Mouse (Mus musculus): ENCODE data around the gene Klhl1. TPM values are rescaled to one million over a fixed set of nuclear protein-coding genes. Genes with fewer than 3 reads are reported as not detected.
"Not testable (repeated sequence)": the region's sequence is repeated elsewhere in the genome, so short reads cannot be mapped to it uniquely, and the experiment has no call there.

Klhl1 gene
- total RNA-seq (2017): not detected in 2 replicates

DNA sequence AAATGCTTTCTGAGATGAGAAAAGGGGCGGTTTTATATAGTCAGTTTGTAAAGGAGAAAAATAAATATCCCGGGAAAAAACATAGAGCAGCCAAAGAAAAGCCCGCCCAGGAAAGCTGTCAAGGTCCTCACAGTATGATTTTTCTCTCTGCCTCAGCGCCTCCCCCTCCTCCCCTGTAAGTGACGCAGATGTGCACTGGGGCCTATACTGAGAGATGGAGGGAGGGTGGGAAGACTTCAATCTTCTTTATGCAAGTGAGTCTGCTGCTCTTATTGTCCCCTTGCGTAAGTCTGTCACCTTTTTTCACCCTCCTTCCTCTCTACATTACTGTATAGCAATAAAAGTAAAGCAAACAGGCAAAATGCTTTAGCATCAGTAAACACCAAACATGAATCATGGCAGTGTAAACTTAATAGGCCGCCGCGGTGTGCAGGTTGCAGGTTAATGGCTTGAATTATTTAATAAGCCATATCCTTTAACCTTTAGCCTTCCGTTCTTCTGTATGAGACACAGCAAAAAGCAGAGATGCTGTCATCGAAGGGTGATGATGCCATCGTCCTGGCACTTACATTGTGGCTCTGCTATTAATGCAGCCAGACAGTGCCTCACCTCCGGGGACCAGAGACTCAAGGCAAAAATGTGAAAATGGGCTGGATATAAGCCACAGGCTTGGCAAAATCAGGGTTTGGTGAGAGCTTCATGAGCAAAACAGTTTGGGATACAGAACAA, at the start of gene Klhl1:
TSS of gene Klhl1 (minus strand) at position 149 of the 729 bp plus-strand sequence.
- no peak for ATAC-seq (replicated peaks in 1 of 2; ENCODE audit: insufficient read depth in 1 of 2, low FRiP score in 2 of 2, low TSS enrichment in 1 of 2, low read depth in 1 of 2, poor library complexity in 2 of 2, severe bottlenecking in 2 of 2)

- no peak for ATAC-seq (replicated peaks in 1 of 2; ENCODE audit: insufficient read depth in 1 of 2, low FRiP score in 2 of 2, low TSS enrichment in 1 of 2, low read depth in 1 of 2, poor library complexity in 2 of 2, severe bottlenecking in 2 of 2)
Measured at GRCm38 (mm10) chr14:96553668-96554067, 34.8 kb upstream of the Klhl1 start.

GRCm38 (mm10) chr14:96518151-96518953, 550 bp downstream of the Klhl1 start:
- peak; percentile 74 to 85 for ATAC-seq (replicated peaks in 1 of 2; ENCODE audit: insufficient read depth in 1 of 2, low FRiP score in 2 of 2, low TSS enrichment in 1 of 2, low read depth in 1 of 2, poor library complexity in 2 of 2, severe bottlenecking in 2 of 2)

- ATAC-seq (replicated peaks in 1 of 2; ENCODE audit: insufficient read depth in 1 of 2, low FRiP score in 2 of 2, low TSS enrichment in 1 of 2, low read depth in 1 of 2, poor library complexity in 2 of 2, severe bottlenecking in 2 of 2): no peak
Measured at GRCm38 (mm10) chr14:96517727-96518126, 1.2 kb downstream of the Klhl1 start.

DNA sequence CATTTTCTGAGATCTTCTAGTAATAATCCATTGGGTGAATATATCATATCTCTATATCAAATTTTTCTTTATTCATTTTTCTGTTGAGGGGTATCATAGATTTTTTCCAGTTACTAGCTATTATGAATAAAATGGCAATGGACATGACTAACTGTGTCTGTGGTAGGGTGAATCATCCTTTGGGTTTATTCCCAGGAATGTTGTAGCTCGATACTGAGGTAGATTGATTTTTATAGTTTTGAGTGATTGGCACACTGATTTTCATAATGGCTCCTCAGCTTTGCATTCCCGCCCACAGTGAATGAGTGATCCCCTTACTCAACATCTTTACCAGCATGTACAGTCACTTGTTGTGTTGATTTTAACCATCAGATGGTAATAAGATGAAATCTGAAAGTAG, 19.0 kb downstream of the Klhl1 start:
- ATAC-seq (replicated peaks in 1 of 2; ENCODE audit: insufficient read depth in 1 of 2, low FRiP score in 2 of 2, low TSS enrichment in 1 of 2, low read depth in 1 of 2, poor library complexity in 2 of 2, severe bottlenecking in 2 of 2): no peak

- ATAC-seq (replicated peaks in 1 of 2; ENCODE audit: insufficient read depth in 1 of 2, low FRiP score in 2 of 2, low TSS enrichment in 1 of 2, low read depth in 1 of 2, poor library complexity in 2 of 2, severe bottlenecking in 2 of 2): no peak
Measured at GRCm38 (mm10) chr14:96471812-96472211, 47.1 kb downstream of the Klhl1 start.

GRCm38 (mm10) chr14:96471336-96471735, 47.6 kb downstream of the Klhl1 start:
- ATAC-seq (replicated peaks in 1 of 2; ENCODE audit: insufficient read depth in 1 of 2, low FRiP score in 2 of 2, low TSS enrichment in 1 of 2, low read depth in 1 of 2, poor library complexity in 2 of 2, severe bottlenecking in 2 of 2): no peak

GRCm38 (mm10) chr14:96461756-96462155, 57.1 kb downstream of the Klhl1 start:
- no peak for ATAC-seq (replicated peaks in 1 of 2; ENCODE audit: insufficient read depth in 1 of 2, low FRiP score in 2 of 2, low TSS enrichment in 1 of 2, low read depth in 1 of 2, poor library complexity in 2 of 2, severe bottlenecking in 2 of 2)

GRCm38 (mm10) chr14:96392032-96392737, 126.7 kb downstream of the Klhl1 start:
- ATAC-seq (replicated peaks in 1 of 2; ENCODE audit: insufficient read depth in 1 of 2, low FRiP score in 2 of 2, low TSS enrichment in 1 of 2, low read depth in 1 of 2, poor library complexity in 2 of 2, severe bottlenecking in 2 of 2): no peak

DNA sequence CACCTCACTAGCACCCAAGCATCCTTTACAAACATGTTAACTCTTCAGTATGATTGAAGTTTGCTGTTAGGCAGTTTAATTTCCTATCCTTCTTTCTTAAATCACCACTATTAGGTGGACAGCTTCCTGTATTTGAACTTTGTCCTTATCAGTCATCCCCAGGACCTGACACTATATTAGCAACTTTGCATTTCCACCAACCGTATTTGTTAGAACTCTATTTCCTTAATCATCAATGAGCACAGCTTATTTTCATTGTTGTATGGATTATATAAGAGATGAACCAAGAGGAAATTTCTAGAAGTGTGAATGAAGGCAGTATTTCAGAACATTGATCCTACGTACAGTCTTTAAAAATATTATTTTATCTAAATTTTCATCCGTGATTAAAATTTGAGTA, 156.2 kb downstream of the Klhl1 start:
- ATAC-seq (replicated peaks in 1 of 2; ENCODE audit: insufficient read depth in 1 of 2, low FRiP score in 2 of 2, low TSS enrichment in 1 of 2, low read depth in 1 of 2, poor library complexity in 2 of 2, severe bottlenecking in 2 of 2): no peak

GRCm38 (mm10) chr14:96348220-96348619, 170.7 kb downstream of the Klhl1 start:
- ATAC-seq (replicated peaks in 1 of 2; ENCODE audit: insufficient read depth in 1 of 2, low FRiP score in 2 of 2, low TSS enrichment in 1 of 2, low read depth in 1 of 2, poor library complexity in 2 of 2, severe bottlenecking in 2 of 2): no peak

- ATAC-seq (replicated peaks in 1 of 2; ENCODE audit: insufficient read depth in 1 of 2, low FRiP score in 2 of 2, low TSS enrichment in 1 of 2, low read depth in 1 of 2, poor library complexity in 2 of 2, severe bottlenecking in 2 of 2): no peak
Measured at GRCm38 (mm10) chr14:96331069-96331468, 187.8 kb downstream of the Klhl1 start.

DNA sequence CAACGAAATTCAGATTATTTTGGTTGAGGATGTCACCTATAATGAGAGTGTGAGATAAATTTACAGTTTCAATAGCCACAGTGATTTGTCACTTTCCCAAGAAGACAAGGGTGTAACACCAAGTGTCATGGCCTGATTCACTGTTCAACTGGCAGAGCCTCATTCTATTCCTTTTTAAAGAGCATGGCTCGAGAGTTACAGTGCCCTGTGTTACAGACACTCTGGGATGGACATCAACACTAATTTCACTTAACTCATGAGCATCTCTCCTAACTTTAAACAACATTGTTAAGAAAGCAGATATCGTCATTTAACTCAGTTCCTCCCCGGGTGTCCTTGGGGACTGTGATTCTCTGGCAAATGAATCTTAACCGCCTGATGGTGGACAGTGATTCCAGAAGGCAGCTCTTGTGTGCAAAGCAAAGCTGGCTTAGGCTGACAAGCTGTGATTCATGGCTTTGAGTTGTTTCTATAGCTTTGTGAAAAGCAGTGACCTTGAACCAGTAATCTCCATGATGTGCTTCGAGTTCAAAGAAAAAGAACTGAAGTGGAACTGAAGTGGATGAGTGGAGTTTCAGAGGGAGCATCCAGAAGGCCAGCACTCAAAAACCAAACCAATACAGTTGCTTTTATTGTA, 301.0 kb downstream of the Klhl1 start:
- ATAC-seq (replicated peaks in 1 of 2; ENCODE audit: insufficient read depth in 1 of 2, low FRiP score in 2 of 2, low TSS enrichment in 1 of 2, low read depth in 1 of 2, poor library complexity in 2 of 2, severe bottlenecking in 2 of 2): no peak

DNA sequence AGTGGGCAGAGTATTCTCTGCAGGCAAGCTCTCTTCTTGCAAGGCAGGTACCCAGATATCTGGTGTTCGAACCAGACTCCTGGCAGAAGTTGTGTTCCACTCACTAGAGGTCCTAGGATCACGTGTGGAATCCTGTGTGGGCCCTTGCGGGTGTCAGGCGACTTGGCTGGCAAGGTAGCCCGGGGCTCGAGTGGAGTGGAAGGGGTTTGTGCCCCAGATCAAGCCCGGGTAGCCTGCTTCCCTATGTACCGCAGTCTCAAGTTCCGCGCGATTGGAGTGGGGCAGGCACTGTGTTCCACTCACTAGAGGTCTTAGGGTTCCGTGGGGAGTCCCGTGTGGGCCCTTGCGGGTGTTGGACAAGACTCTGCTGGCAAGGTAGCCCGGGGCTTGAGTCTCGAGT, 324.1 kb downstream of the Klhl1 start:
- not testable (repeated sequence) for ATAC-seq (replicated peaks in 1 of 2; ENCODE audit: insufficient read depth in 1 of 2, low FRiP score in 2 of 2, low TSS enrichment in 1 of 2, low read depth in 1 of 2, poor library complexity in 2 of 2, severe bottlenecking in 2 of 2)

GRCm38 (mm10) chr14:96174546-96174945, 344.4 kb downstream of the Klhl1 start:
- ATAC-seq (replicated peaks in 1 of 2; ENCODE audit: insufficient read depth in 1 of 2, low FRiP score in 2 of 2, low TSS enrichment in 1 of 2, low read depth in 1 of 2, poor library complexity in 2 of 2, severe bottlenecking in 2 of 2): no peak

DNA sequence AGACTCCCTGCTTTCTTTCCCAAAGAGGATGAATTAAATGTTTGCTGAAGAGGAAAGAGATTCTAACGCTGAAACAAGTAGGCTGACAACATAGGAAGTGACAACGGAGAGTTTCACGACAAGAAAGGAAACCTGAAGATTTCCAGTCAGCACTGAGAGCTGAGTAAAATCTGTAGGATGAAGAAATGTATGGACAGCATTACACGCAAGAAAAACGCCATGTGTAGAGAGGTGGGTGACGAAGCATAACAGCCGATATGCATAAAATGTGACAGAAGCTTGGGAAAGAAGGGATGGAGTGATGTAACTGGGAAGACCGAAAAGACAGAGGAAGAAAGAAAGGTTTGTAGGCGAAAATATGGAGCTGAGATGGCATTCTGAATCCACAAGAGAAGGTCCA, 375.8 kb downstream of the Klhl1 start:
- no peak for ATAC-seq (replicated peaks in 1 of 2; ENCODE audit: insufficient read depth in 1 of 2, low FRiP score in 2 of 2, low TSS enrichment in 1 of 2, low read depth in 1 of 2, poor library complexity in 2 of 2, severe bottlenecking in 2 of 2)

DNA sequence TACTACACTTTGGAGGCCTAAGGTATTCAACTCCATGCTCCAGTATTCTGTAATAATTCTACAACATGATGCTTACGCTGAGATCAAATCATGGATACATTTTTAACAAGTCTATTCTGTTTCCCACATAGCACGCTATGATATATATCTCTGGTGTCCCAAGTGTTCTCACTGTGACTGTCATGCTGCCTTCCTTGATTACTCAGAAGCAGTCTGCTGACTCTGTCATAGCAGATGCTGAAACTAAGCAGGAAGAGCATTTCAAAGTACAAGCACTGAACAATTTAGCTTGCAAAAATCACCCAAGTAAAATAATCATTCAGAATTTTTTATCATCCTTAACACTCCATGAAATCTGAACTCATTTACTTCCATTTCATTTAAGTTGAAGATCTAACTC, 378.7 kb downstream of the Klhl1 start:
- ATAC-seq (replicated peaks in 1 of 2; ENCODE audit: insufficient read depth in 1 of 2, low FRiP score in 2 of 2, low TSS enrichment in 1 of 2, low read depth in 1 of 2, poor library complexity in 2 of 2, severe bottlenecking in 2 of 2): no peak

DNA sequence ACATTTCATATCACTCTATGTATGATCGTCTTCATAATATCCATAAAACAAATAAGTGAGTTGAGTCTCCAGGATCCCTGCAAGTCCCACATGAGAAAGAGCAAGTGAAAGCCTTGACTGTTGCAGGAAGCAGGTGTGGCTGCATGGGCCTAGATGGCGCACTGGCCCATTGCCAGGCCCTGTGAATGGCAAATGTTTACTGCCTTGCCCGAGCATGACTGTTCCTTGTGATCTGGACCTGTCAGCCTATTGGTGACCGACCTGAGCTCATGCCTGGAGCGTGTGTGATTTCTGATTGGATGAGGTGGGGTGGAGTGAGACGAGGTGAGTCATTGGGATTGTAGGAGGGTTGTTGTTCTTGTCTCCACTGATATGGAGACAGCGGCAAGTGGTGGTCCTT, 411.5 kb downstream of the Klhl1 start:
- ATAC-seq (replicated peaks in 1 of 2; ENCODE audit: insufficient read depth in 1 of 2, low FRiP score in 2 of 2, low TSS enrichment in 1 of 2, low read depth in 1 of 2, poor library complexity in 2 of 2, severe bottlenecking in 2 of 2): 0 out of 4 replicates have a peak, but pooled peaks of 1 of the 2 experiments have one; percentile 12

Data from hematopoietic stem cell, adult 5-6 weeks (primary cell).